Mouse (Mus musculus): ENCODE measurements around the gene Amt.

The Amt gene

DNA sequence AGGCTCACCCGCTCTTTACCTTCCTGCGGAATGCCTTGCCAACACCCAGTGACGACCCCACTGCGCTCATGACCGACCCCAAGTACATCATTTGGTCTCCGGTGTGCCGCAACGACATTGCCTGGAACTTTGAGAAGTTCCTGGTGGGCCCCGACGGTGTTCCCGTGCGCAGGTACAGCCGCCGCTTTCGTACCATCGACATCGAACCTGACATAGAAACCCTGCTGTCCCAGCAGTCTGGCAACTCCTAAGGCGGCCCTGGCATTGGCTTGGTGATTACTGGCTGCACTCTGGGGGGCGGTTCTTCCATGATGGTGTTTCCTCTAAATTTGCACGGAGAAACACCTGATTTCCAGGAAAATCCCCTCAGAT, 43.2 kb downstream of the Amt start:
- DNase-seq, result no peak

DNA sequence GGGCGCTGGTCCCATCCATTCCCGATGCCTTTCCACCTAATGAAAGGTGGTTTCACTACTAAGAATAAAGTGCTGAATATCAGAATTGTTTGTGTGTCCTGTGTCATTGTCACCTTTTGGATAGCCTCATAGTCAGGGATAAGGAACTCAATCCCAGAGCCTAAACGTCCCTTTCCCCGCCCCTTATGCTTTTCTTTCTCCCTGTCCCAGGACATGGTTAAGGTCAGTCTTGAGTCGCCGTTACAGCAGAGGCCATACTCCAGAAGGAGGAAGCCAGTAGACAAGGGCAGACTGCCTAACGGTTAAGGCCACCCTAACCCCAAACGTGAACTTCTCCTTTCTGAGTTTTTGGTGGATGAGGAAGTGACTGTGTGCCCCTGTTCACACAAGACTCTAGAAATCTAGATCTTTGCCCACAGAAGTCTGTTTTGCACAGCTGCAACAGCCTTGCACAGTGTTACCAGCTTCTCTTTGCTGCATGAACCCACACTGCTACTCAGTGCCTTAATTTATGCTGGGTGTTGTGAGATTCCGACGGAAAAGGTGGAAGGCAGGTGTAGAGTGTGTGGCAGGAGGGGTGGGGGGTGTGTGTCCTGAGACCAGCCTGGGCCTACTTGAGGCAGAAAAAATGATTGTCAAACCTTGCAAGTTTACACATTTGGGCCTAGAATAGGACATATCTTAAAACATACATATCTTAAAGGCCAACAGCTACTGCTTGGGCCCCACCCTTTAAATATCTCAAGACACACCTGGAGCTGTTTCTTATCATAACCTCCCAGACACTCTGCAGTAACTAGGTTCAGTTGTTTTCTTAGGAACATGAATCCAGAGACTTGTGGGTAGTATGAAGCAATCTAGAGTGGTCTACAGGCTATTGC, 43.8 kb downstream of the Amt start:
- DNase-seq, result peak in 1 of 2 experiments; percentile 31

DNA sequence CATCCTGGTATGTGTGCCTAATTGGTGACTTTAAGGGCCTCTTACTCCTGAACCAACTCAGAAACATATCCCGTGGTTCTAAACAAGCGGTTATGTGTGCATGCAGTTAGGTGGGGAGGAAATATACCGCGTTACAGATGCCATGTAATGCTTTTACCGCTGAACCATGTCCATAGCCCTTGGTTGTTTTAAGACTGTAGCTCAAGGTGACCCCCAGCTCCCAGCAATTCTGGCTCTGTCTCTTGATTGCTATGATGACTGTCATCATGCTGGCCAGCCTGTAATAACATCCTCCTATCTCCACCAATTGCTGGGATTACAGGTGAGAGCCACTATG, 44.5 kb downstream of the Amt start:
- DNase-seq, result no peak

DNA sequence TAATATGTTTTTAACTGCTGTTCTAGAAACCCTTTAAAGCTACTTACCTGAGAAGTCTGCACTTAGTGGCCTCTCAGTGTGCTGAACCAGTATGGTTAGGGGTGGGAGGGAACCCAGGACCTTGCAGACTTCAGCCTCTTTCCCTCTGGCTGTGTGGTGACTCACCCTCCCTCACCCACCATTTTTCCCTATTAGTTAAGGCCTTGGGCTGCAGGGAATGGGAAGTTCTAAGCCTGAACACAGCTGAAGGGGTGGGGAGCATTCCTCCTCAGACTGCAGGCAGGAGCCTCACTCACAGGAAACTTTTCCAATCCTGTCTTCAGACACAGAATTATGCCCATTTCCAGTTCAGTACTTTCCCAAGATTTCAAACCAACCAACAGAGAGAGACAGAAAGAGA, 45.1 kb downstream of the Amt start:
- no peak for DNase-seq

DNA sequence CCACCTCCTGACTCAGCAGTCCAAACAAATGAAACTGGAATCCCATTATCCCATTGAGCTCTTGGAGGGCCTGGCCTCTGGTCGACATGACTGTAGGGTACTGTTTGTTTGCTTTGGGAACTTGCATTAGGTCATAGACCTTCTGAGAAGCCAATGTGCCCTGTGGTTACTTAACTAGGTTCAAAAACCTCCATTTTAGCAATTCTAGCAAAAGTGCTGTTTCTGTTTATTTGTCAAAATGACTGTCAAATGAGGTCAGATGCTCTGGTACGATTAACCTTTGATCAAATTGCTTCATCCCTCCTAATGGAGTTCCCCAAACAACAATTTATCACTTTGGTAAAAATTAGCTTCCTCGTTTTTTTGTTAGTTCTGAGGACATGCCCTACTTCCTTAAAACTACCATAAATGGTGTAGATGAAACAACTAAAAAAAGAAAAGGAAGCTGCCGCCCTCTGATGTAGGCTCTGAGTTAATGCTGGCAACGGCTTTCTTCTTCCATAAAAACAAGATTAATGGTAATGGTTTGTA, 45.7 kb downstream of the Amt start:
- no peak for DNase-seq

DNA sequence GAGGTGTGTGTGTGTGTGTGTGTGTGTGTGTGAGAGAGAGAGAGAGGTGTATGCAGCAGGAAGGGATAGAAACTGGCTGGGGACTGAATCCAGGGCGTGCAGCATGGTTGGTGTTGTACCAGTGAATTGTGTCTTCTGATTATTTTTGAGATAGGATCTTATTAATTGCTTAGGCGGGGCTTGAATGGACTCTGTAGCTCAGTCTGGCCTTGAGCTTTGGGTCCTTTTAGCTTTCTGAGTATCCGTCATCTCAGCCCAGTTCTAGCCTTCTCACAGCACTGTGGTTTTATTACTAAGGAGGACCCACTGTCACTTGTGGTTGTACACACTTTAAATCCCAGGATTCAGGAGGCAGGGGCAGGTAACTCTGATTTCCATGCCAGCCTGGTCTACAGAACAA, 46.7 kb downstream of the Amt start:
- DNase-seq, result no peak

DNA sequence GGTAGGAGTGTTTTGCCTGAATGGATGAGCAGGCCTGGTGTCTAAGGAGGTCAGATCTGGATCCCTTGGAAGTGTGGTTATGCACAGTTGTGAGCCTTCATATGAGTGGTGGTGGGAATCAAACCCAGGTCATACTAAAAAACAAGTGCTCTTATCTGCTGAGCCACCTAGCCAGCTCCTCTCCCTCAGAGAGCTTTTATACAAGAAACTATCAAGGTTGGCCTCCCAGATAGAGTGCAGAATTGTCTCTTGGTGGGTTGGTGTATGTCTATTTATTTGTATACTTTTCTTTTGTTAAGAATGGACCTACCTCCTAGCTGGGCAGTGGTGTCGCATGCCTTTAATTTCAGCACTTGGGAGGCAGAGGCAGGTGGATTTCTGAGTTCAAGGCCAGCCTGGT, 47.2 kb downstream of the Amt start:
- no peak for DNase-seq

DNA sequence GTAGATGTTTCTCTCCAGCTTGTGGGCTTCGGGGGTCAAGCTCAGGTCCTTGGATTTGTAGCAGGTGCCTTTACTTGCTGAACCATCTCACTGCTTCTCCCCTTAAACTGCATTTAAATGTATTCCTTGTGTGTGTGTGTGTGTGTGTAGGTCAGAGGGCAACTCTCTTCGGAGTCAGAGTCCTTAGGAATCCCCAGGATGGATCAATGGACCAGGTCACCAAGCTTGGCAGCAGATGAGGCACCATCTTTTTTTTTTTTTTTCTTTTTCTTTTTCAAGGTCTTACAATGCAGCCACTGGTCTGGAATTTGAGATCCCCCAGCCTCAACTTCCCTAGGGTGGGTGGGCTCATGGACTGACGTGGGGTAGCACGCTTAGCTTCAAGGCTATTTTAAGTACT, 47.8 kb downstream of the Amt start:
- DNase-seq, result no peak

DNA sequence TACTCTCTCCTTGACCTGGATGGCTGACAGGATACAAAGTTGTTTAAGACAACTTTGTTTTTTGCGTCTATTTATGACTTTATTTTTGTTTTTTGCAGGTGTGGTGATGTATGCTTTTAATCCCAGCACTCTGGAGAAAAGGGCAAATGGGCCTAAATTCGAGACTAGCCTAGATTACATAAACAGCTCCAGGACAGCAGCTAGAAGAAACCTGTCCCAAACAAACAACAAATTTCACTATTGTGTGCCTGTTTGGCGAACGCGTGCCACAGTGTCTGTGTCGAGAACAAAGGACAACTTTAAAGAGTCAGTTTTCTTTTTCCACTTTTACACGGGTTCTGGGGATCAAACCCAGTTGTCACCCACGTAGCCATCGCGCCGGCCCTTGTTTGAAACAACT, 50.4 kb downstream of the Amt start:
- DNase-seq, result no peak

DNA sequence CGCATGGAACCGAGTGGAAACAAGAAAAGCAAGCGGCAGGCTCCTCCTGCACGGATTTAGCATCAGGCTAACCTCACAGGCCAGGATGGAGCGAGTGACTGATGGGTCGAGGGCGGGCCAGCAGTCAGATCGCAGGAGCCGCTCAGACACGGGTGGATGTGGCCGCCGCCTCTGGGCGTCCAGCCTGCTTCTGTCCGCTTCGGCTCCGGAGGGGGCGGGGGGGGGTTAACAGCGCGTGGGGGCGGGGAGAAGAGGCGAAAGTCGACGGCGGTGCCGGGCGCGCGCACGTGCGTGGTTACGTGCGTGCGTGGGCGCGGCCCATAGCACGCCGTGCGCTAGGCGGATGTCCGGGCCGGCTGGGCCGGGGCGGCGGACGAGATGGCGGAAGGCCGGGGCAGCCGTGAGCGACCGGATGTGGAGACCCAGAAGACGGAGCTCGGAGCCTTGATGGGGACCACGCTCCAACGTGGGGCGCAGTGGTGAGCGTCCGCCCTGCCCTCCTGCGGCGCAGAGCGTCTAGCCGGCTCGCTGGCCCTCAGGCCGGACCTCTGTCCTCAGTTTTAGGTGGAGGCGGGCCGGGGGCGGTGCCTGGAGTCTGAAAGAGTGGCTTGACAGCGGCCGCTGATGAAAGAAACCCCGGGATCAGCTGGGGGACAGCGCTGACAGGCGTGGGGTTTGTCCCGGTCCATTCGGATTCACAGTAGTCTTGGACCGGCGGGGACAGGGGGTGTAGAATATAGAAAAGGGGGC, 51.1 kb downstream of the Amt start, which contains the start of gene Usp4:
TSS of gene Usp4 (plus strand) at position 314 of the 750 bp plus-strand sequence.
- DNase-seq, result peak; percentile 72 to 79

DNA sequence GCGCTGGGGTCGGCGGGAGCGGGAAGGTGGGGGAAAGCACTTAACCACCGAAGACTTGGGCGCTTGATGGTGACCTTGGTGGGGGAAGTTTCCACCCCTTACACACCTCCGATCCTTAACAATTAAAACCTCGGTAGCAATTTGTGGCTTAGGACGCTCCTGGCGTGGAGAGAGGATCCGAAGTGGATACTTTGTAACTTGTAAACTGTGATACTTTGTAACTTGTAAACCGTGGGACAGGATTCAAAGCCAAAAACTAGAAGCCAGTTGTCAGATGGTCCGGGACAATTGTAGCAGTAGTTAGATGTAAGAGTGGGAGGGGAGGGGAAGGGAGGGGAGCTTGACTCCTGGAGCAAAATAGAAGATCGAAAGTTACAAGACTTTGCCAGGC, 51.6 kb downstream of the Amt start:
- DNase-seq, result no peak

DNA sequence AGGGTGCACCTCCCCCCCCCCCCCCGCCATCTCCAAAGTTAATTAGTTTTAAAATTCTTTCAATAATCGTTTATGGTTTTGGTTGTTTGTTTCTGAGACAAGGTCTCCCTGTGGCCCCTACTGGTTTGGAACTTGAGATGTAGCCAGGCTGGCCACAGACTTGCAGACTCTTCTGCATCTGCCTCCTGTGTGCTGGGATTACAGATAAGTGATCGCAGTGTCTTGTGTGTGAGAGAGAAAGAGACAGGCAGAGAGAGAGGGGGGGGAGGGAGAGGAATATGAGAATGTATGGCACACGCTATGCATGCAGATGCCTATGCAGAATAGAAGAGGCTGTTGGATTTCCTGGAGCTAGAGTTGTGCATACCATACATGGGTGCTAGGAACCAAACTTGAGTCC, 53.1 kb downstream of the Amt start:
- DNase-seq, result no peak
